26 mouse cellular contexts compared by ENCODE assay signal in the genomic region with DNA sequence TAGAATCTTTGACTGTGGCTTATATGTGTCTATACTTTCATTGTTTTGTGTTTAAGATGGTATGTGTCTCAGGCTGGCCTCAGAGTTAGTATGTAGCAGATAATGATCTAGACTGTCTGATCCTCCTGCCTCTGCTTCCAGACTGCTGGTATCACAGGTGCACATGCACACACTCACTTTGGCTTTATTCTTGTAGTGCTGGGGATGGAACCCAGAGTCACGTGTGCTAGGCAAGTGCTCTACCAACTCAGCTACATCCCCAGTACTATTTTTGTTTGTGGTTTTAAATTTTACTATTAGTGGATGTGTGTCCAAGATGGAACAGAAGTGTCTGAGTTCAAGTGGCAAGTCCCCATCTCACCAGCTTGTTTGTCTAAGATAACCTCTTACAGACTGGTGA.
"Had no signal": no experiment of that assay in that cellular context is flagged by ENCODE, and none has a peak within 500 bp of the region (broad histone marks: within the 10 kb centered on the region; RNA-seq: fewer than 3 reads in every experiment).

No protein-coding gene starts in this region.

- H3K9me3 ChIP-seq: embryonic facial prominence, embryonic 10.5 days; embryonic facial prominence, embryonic 12.5 days; embryonic facial prominence, embryonic 13.5 days; embryonic facial prominence, embryonic 15.5 days; forebrain, embryonic 10.5 days; forebrain, embryonic 12.5 days; forebrain, embryonic 13.5 days; forebrain, embryonic 15.5 days had no signal

- DNase-seq: cerebellum, adult 2 months; cerebellum, adult 8-10 months; cerebellum, adult 9-10 months; cerebellum, adult 9-11 months; cerebellum, postnatal 14 days; cerebellum, postnatal 25 days; cerebellum, postnatal 36 days; embryo, embryonic 11 days; forebrain, postnatal 0 days; gastrocnemius, adult 2 months; gastrocnemius, postnatal 10 days; gastrocnemius, postnatal 14 days; gastrocnemius, postnatal 25 days; gastrocnemius, postnatal 36 days; heart, adult 11 months; heart, adult 18-20 months; heart, adult 2 months had no signal

- H3K27me3 ChIP-seq: embryonic facial prominence, embryonic 12.5 days; embryonic facial prominence, embryonic 13.5 days; embryonic facial prominence, embryonic 15.5 days; forebrain, embryonic 12.5 days; forebrain, embryonic 13.5 days; forebrain, embryonic 15.5 days had no signal

- H3K4me3 ChIP-seq: embryonic facial prominence, embryonic 10.5 days; embryonic facial prominence, embryonic 12.5 days; embryonic facial prominence, embryonic 13.5 days; embryonic facial prominence, embryonic 15.5 days; erythroblast, embryonic 14.5 days; forebrain, embryonic 10.5 days; forebrain, embryonic 12.5 days; forebrain, embryonic 13.5 days; forebrain, embryonic 15.5 days; gastrocnemius, adult 2 months; heart, adult 2 months had no signal

- H3K9ac ChIP-seq: embryonic facial prominence, embryonic 12.5 days; embryonic facial prominence, embryonic 13.5 days; embryonic facial prominence, embryonic 15.5 days; forebrain, embryonic 12.5 days; forebrain, embryonic 13.5 days; forebrain, embryonic 15.5 days; forebrain, postnatal 0 days had no signal

- H3K4me1 ChIP-seq: embryonic facial prominence, embryonic 10.5 days; embryonic facial prominence, embryonic 12.5 days; embryonic facial prominence, embryonic 13.5 days; embryonic facial prominence, embryonic 15.5 days; forebrain, embryonic 10.5 days; forebrain, embryonic 12.5 days; forebrain, embryonic 13.5 days; forebrain, embryonic 15.5 days had no signal

- H3K4me2 ChIP-seq: embryonic facial prominence, embryonic 12.5 days; embryonic facial prominence, embryonic 13.5 days; embryonic facial prominence, embryonic 15.5 days; forebrain, embryonic 12.5 days; forebrain, embryonic 13.5 days; forebrain, embryonic 15.5 days had no signal

- H3K27ac ChIP-seq: embryonic facial prominence, embryonic 10.5 days; embryonic facial prominence, embryonic 12.5 days; embryonic facial prominence, embryonic 13.5 days; embryonic facial prominence, embryonic 15.5 days; forebrain, embryonic 10.5 days; forebrain, embryonic 12.5 days; forebrain, embryonic 13.5 days; forebrain, embryonic 15.5 days; gastrocnemius, adult 2 months; heart, adult 2 months had no signal
